Mouse (Mus musculus): ENCODE measurements around the gene Gba2.

DNA sequence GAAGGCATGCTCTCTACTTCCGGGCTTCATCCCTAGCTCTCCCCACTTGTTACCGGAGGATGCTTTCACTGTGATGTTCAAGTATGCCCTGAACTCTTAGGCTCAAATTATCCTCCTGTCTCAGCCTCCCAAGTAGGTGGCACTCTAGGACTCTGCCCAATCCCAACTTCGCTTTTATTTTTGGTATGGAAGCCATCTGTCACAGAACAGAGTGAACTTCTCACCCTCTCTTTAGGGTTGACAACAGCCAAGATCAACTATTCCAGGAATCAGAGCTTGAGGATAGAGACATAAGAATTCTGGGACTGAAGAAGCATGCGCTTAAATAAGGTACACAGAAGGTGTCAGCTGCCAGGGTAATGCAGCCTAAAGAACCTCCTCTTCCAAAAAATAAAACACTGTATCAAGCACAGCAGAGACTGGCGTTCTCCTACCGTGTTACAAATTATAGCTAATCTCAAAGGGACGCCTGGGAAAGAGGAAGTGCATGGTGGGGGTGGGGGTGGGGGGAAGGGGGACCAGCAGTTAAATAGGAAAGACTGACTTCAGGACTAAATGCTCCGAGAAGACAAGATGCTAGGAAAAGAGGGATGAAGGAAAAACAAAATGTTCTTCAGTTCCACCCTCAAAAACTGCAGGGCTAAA is 1.3 kb downstream of the Gba2 start:
- TF ChIP-seq CTCF (IDR thresholded peaks at IDR 0.05; ENCODE audit: borderline replicate concordance, insufficient read depth, low read depth, low read length) (no peak), POLR2A (IDR thresholded peaks at IDR 0.05; ENCODE audit: borderline replicate concordance, insufficient read depth, low read length) (no peak)

Measured in cerebellum, adult 2 months (tissue).